In genomic region chr1:113495987-113496386, GRCm38 (mm10) we compare ENCODE assay signal across 21 mouse cellular contexts.
DNase-seq lines count a peak whose midpoint lies in the region; ATAC-seq and TF ChIP-seq lines count a peak whose summit lies in the region.
"Had no signal": no experiment of that assay in that cellular context is flagged by ENCODE, and none has a peak within 500 bp of the region (broad histone marks: within the 10 kb centered on the region; RNA-seq: fewer than 3 reads in every experiment).

No protein-coding gene starts in this region.

- no peaks in the 10 kb centered on the region for H3K27me3 ChIP-seq in intestine, embryonic 15.5 days (replicated peaks)
- no peaks in the 10 kb centered on the region for H3K27me3 ChIP-seq in intestine, embryonic 16.5 days (replicated peaks; ENCODE audit: control insufficient read depth, insufficient read depth, low read length)
- H3K27me3 ChIP-seq in intestine, postnatal 0 days (replicated peaks; ENCODE audit: control insufficient read depth, insufficient read depth, low read length) = no peaks in the 10 kb centered on the region
- H3K27me3 ChIP-seq: CH12.LX, Patski had no signal

- H3K9ac ChIP-seq in intestine, embryonic 15.5 days = no peak overlapping the region
- H3K9ac ChIP-seq in intestine, embryonic 16.5 days (ENCODE audit: low read depth, low read length) = no peak overlapping the region
- no peak overlapping the region for H3K9ac ChIP-seq in intestine, postnatal 0 days (ENCODE audit: low read depth, low read length)

- 44% methylated on average over 2 of the region's 2 CpGs for WGBS in intestine, embryonic 15.5 days
- WGBS in intestine, embryonic 16.5 days = 48% methylated on average over 2 of the region's 2 CpGs
- WGBS in intestine, postnatal 0 days = 28% methylated on average over 2 of the region's 2 CpGs

- H3K27ac ChIP-seq in intestine, embryonic 15.5 days = no peak overlapping the region
- H3K27ac ChIP-seq in intestine, embryonic 16.5 days (ENCODE audit: low read length) = no peak overlapping the region
- no peak overlapping the region for H3K27ac ChIP-seq in intestine, postnatal 0 days (ENCODE audit: low read depth, low read length)

- ATAC-seq in intestine, embryonic 15.5 days = peak; percentile 75
- ATAC-seq in intestine, embryonic 16.5 days = peak; percentile 79
- peak; percentile 63; the same call in 1 of the 2 replicates for ATAC-seq in intestine, postnatal 0 days
- ATAC-seq: activated CD4-positive, CD25-positive, alpha-beta regulatory T cell, adult 4 months; CD4-positive, CD25-positive, alpha-beta regulatory T cell, adult 4 months; Patski had no signal

- no peaks in the 10 kb centered on the region for H3K4me1 ChIP-seq in intestine, embryonic 15.5 days (replicated peaks)
- H3K4me1 ChIP-seq in intestine, embryonic 16.5 days (ENCODE audit: control insufficient read depth, insufficient read depth, low read length) = no peaks in the 10 kb centered on the region
- H3K4me1 ChIP-seq in intestine, postnatal 0 days (replicated peaks; ENCODE audit: control insufficient read depth, insufficient read depth, low read length) = no peaks in the 10 kb centered on the region

- H3K4me2 ChIP-seq in intestine, embryonic 15.5 days (replicated peaks) = no peak overlapping the region
- H3K4me2 ChIP-seq in intestine, embryonic 16.5 days (ENCODE audit: low read depth, low read length) = no peak overlapping the region
- H3K4me2 ChIP-seq in intestine, postnatal 0 days (replicated peaks; ENCODE audit: low read depth) = no peak overlapping the region

- no peak for DNase-seq in retina, postnatal 1 day
- no peak for DNase-seq in heart, postnatal 10 days
- no peak for DNase-seq in left cerebral cortex, adult 8-10 months (ENCODE audit: low spot score in 2 of 2)
- DNase-seq: adrenal gland, adult 2 months; adrenal gland, adult 8-10 months; adrenal gland, postnatal 10 days; adrenal gland, postnatal 14 days; adrenal gland, postnatal 25 days; adrenal gland, postnatal 36 days; B cell, adult 2 months; cerebellum, adult 11 months; cerebellum, adult 11-12 months; cerebellum, adult 18-20 months had no signal

- intact Hi-C loops in heart, postnatal 10 days (cut with DNase I) = no loop called here

- H3K36me3 ChIP-seq in intestine, embryonic 15.5 days = no peaks in the 10 kb centered on the region
- no peaks in the 10 kb centered on the region for H3K36me3 ChIP-seq in intestine, embryonic 16.5 days (ENCODE audit: control insufficient read depth, insufficient read depth, low read length)
- no peaks in the 10 kb centered on the region for H3K36me3 ChIP-seq in intestine, postnatal 0 days (ENCODE audit: control insufficient read depth, insufficient read depth)
- H3K36me3 ChIP-seq: G1E had no signal

- H3K4me3 ChIP-seq in intestine, embryonic 15.5 days (replicated peaks) = no peak overlapping the region
- H3K4me3 ChIP-seq in intestine, embryonic 16.5 days (ENCODE audit: low read length) = no peak overlapping the region
- no peak overlapping the region for H3K4me3 ChIP-seq in intestine, postnatal 0 days (ENCODE audit: low read depth, low read length)

- no peak for TF ChIP-seq CTCF in intestine, postnatal 0 days (IDR thresholded peaks at IDR 0.05; ENCODE audit: low read depth)

- no peaks in the 10 kb centered on the region for H3K9me3 ChIP-seq in intestine, embryonic 15.5 days
- no peaks in the 10 kb centered on the region for H3K9me3 ChIP-seq in intestine, embryonic 16.5 days (ENCODE audit: control insufficient read depth, low read length)
- H3K9me3 ChIP-seq in intestine, postnatal 0 days (ENCODE audit: control insufficient read depth) = no peaks in the 10 kb centered on the region
